Mouse (Mus musculus) adrenal gland, postnatal 10 days (tissue): ENCODE data around the gene Trpm2. TPM values are rescaled to one million over a fixed set of nuclear protein-coding genes. Genes with fewer than 3 reads are reported as not detected.

Experiments used
- DNase-seq: peaks from one replicate; pipeline ENCODE4 v3.0.0; 2021; ENCODE audit warnings: mixed read lengths
- total RNA-seq, 2 experiments: library from RNA; stranded (reverse); gene quantifications; 2 replicates each; pipeline ENCODE4 v1.2.3; 2021

Trpm2 gene
- total RNA-seq, 2 experiments from 2014 or later, result 2.3 to 2.8 TPM

DNA sequence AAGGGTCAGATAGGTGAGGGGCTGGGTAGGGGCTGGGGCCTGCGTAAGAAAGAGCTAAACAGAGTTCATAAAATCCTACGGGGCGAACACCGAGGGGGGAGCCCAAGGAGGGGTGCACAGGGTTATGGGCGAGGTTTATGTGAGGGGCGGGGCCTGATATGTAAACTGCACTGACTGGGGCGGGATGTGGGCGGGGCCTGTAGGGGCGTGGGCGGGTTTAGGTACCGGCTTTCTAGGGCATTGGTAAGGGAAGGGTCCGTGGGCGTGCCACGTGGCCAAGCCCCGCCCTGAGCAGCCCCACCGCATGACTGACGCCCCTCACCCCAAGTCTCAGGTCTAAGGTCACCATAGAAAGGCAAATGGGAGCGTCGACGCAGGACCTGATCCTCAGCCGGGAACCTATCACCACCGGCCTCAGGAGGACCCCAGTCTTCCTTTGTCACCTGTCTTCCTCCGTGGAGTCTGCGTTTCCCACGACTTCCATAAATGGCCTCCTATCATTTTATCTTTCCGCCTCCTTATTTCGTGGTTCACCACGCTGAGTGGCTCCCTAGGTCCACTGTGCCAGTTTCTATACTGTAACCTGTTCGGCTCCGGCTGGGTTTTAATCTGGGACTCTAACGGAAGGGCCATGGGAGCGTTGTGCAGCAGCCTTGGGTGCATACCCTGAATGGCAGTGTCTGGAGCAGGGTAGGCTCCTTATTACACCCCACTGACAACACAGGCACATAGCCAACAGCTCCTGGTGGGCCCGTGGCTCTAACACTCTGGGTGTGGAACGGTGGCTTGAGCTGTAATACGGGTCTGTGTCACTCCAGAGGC is 67.3 kb downstream of the Trpm2 start:
- peak; percentile 54 for DNase-seq

DNA sequence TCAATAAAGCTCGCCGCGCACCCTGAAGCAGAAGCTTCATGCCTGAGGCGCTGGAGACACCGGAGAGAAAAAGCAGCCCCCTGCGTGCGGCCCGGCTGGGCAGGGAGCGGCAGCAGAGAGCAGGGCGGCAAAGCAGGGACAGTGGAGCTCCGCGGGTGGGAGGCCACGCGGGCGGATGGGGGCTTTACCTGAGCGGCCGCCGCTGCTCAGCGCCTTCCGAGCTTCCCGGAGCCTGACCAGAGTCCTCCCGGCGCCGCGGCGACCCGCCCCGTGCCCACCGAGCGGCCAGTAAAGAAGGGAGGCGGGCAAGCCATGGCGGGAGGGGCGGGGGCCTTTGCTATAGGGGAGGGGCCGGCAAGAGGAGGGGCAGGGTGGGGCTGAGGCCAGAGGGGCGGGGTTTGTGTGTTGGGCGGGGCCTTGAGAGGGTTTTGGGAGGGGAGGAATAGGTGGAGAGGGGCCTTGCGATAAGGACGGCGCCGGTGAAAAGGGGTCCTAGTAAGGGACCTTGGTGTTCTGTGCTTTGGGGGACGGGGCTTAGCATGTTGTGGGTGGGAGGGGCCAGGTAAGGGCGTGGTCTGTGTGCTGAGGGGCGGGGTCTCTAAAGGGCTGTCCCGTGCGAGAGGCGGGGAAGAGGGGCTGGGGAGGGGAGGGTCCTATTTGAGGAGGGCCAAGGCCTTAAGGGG is 68.0 kb downstream of the Trpm2 start, which contains the start of gene Lrrc3:
Lrrc3 (minus strand) TSS at position 326 of the 683 bp plus-strand sequence.
- peak; percentile 80 for DNase-seq

DNA sequence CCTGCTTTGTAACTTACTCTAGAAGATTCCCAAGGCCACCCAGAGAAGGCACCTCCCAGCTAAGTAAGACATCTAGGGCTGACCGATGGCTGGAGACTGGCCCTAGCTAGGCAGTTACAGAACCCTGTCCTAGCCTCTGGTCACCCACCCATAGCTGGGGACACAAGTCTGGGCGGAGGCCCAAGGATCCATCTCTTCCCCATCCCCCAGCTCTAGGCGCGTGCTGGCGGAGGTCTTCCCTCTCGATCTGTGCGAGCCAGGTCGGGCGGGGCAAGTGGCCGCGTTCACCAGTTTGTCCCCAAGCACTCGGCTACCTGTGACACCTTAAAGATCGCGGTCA is 68.5 kb downstream of the Trpm2 start:
- DNase-seq, result no peak

DNA sequence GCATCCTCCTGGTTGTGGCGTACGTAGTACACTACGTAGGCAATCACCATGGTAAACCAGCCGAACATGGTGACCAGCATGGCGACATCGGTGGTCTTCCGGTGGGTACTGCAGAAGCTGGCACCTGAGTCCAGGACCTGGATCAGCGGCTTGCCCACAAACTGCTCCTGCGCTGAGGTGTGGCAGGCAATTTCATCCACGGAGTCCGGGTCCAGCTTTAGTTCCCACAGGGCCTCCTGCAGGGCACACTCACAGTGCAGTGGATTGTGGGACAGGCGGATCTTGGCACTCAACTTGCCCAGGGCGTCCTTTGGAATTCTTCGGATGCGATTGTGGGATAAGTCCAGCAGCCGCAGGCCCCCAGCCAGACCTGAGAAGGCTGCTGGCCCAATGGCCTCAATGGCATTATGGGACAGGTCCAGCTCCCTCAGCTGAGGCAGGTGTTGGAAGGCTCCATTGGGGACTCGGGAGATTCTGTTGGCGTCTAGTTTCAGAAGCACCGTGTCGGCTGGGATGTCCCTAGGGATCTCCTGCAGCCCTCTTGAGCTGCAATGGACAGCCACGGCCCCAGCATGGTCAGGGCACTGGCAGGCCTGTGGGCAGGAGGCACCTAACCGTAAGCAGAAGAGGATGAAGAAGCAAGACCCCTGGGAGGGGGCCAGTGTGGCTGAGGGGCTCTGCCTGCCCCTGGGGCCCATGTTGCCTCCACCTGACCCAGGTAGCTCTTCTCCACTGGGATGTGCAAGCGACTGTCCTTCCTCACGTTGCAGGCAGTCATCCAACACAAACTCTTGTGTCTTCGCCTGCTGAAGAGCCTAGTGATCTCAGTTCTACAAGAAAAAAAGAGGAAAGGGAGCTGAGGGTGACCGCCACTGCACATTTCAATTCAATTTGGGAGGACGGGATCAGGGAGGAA is 69.2 kb downstream of the Trpm2 start:
- DNase-seq, result peak; percentile 17

DNA sequence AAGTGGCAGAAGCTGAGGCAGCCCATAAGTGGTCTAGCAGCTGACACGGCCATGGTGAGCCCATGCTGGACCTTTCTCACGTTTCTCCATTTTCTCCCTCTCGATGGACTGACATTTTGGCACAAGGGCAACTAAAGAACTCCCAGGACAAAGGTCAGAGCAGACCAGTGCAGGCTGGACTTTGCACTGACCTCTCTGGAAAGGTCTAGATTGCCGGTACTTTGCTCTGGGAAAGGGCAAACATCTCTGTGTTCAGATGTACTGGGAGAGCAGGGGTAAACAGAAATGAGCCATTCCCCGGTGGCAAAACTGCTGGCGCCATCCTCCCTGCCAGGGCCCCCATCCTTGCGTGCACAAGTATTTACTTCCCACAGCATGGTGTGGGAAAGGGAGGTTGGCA is 70.2 kb downstream of the Trpm2 start:
- peak; percentile 8 for DNase-seq

DNA sequence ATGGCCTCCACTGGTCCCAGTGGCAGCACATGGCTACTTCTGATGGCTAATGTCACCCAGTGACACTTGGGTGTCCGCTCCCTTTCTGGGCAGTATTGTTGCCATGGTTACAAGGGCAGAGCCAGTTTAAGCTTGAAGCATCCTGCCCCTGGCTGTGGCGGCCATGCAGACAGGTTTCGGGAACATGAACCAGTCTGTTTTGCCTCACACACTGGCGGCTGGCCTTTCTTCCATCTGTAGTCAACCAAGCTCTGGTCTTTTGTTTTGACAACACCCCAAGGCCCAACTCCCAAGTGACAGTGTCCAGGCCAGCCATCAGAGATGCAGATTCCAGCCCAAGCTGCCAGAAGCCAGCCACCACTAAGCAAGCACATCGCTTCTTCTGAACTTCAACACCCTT is 74.8 kb downstream of the Trpm2 start:
- DNase-seq, result peak; percentile 8

DNA sequence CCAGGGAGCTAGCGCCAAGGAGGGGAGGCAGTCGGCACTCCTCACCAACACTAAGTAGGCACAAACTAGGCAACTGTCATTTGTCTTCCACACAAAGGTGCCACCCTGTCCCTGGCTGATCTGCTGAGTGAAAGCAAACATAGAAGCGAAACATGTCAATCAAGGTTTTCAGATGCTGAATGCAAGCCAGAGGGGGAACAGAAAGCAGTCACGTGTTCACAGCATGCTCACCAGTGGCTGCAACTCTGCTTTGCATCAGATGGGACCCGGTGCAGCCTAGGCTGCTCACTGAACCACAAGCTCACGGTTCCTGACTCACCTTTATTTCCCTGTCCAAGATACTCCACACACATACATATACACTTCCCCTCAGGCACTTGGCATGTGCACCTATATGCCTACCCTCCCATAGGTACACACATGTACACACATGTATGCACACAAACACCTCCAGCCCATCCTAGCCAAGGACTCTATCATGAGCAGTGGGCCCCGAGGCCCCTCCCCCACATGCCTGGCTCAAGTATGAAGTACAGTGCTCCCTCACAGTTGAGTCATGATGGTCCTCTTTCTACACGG is 79.3 kb downstream of the Trpm2 start:
- no peak for DNase-seq

DNA sequence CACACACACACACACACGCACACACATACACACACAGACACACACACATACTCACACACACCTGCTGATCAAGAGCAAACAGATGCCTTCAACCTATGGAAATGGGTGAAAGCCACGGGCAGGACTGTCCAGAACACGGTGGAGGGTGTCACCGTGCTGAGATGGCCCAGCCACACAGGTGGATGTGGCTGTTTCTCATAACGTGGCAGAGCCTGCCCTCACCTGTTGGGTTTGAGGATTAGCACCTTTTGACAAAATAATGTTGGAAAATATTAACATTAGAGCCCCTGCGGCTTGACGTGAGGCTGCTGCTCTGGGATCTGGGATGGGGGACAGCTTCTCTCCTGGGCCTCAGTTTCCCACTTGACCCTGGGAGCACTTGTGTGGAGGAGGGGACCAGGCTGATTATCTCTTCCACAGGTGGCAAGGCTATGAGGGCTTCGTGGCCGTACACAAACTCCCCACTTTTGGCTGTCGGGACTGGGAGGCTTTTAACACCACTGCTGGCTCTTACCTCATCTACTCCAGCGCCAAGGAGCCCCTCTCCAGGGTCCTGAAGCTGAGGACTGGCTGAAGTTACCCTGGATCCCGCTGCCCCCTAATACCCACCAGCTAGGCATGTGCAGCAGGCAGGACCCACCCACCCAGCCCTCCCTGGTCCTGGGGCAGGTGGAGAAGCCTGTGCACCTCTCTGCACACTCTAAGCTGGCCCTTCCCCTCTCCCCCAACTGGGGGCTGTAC is 84.2 kb downstream of the Trpm2 start:
- no peak for DNase-seq

DNA sequence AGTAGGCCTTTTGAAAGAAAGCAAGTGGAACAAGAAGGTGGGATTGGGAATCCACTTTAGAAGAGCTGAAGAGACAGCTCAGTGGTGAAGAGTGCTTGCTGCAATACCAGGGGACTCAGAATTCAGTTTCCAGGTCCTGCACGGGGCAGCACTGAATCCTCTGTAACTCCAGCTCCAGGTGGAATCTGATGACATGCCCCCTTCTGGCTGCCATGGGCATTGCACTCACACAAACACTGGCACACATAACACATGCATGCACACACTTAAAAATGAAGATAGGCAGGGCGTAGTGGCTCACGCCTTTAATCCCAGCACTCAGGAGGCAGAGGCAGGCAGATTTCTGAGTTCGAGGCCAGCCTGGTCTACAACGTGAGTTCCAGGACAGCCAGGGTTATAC is 87.8 kb downstream of the Trpm2 start:
- no peak for DNase-seq

DNA sequence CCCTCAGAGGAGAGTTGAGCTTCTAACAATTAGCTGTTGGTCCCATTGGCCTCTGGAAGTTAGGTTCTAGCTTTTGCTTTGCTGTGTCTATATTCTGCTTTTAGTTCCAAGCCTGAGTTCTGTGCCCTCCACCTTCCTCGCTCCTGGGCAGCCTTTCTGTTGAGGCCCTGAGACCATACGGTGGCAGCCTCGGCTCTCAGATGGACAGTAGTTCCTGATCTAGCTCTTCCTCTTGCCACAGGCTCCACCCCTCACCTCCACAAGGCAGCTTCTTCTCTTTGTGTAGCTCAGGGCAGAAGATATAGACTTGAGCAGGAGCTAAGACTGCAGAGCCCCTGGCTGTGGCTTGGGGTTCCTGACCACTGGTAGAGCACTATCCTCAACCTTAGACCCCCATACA is 90.1 kb downstream of the Trpm2 start:
- DNase-seq, result no peak

DNA sequence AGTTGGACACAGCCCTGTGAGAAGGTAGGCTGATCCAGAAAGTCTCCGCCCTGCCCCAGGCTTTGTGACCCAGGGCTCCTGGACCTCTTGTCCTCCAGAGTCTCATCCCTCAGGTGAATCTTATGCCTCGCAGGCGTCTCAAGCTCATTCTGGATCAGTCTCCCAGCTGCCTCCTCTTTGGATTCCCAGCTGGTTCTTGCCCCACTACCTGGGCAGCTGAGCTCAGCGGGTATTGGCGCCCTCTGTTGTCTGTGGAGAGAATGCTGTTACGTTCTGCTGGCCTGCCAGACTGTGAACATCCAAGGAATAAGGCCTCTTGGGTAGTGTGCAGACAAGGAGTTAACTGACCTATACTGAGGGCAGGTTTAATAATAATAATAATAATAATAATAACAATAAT is 91.4 kb downstream of the Trpm2 start:
- DNase-seq, result peak; percentile 58

DNA sequence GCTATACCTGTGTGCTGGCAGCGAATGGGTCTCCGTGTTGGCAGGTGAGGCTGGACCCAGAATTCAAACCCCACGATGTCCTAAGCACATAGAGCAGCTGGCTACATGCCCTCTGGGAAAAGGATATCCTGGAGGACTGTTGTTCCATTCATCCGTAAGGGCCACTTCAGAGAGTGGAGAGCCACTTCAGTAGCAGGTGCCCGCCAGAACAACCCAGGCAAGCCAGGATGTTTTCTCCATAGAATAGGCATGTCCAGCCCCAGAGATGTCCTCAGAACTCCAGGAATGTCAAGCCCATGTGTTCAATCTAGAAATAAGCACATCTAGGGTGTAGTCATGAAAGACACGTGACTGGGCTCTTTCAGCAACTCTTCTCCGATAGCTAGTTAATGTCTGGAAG is 100.7 kb downstream of the Trpm2 start:
- no peak for DNase-seq

DNA sequence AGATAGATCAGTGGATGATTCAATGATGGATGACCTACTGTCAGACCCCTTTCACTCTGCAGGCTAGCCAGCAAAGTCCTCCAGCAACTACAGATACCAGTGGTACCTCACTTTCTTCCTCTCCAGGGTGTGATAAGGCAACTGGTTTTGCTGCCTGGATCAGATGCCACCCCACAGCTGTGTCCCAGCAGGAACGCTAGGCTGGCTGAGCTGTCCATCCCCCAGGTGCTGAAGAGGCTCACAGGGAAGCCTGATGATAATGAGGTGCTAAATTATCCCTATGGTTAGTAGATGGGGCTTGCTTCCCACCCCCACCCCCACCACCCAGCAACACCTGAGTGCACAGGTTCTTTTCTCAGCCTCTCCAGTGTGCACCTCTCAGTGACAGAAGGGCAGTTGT is 102.8 kb downstream of the Trpm2 start:
- peak; percentile 18 for DNase-seq

DNA sequence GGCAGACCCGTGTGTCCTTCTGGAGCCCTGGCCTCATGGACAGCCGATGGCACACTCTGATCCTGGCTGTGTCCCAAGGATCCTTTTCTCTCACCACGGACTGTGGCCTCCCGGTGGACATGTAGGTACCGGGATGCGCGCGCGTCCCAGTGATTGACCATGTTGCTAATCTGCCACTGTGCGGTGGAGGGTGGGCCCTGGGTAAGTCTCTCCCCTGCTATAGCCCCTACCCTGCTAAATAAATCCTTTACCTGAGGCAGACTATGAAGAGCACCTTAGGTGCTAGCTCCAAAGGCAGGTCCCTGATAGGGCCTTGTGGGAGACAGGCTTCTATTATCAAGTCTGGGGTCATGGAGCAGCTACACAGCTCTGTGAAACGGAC is 105.6 kb downstream of the Trpm2 start:
- DNase-seq, result peak; percentile 26

DNA sequence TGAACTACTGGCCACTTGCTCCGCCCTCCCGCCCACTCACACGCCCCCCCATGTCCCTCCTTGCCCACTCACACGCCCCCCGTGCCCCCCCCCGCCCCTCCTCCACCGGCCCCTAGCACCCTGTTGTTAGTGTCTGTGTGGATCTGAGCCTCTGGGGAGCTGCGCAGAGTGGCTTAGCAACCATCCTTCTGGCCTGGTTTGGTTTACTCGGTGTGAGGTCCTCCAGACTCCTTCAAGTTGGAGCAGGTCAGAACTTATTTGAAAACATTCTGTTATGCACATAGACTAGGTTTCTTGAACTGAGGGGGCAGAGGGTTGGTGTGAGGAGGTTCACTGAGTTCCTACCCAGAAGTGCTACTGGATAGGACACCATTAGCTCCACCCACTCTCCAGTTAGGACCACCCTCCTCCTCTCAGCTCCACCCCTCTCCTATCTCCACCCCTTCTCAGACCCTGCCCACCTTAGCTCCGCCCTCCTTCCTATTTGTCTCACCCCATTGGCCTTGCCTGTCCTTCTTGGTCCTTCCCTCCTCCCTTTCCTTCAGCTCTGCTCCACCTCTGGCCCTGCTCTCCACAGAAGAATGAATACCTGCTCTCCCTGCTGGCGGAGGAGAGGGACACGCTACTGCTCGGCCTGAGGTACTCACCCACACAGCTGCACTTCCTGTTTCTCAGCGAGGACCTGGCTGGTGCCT is 106.1 kb downstream of the Trpm2 start:
- peak; percentile 32 for DNase-seq

DNA sequence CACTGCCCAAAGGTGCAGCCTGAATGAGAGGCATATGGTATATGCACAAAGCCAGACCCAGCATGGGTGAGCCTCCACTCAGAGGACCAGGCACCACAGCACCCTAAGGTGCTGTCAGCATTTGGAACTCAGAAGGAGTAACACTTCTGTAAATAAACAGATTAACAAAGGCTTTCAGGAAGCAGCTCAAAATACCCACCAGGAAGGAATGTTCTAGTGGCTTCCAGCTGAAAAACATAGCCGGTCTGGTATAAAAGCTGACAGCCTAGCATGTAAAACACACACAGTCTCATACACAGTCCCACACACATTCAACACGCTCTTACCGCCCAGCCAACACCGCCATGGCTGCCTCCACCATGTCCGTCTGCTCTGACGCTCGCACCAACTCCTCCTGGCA is 108.7 kb downstream of the Trpm2 start, which contains the start of gene Gm3285:
Gm3285 (plus strand) TSS at position 301 of the 400 bp plus-strand sequence.
- DNase-seq, result no peak
